Mouse (Mus musculus) lung, embryonic 16.5 days (tissue): ENCODE results near the gene Eif5a. TPM values are rescaled to one million over a fixed set of nuclear protein-coding genes. Genes with fewer than 3 reads are reported as not detected.

ENCODE experiments used
- ATAC-seq: fragments of 200-750 bp; cut with Nextera tagmentation; 2 replicates; pipeline ENCODE4 v1.8.0; 2017; ENCODE audit warnings: low read depth, mild to moderate bottlenecking, moderate library complexity
- H3K27ac ChIP-seq: fragments of 300-500 bp; sonication (generic); 2 replicates; pipeline ENCODE4 v1.5.1; 2014; ENCODE audit warnings: mild to moderate bottlenecking, control low read depth, low read length
- H3K27me3 ChIP-seq: fragments of 300-500 bp; sonication (generic); 2 replicates; pipeline ENCODE4 v1.6.1; 2014; ENCODE audit warnings: low read depth, low read length, mixed read lengths; ENCODE audit not compliant: control insufficient read depth, insufficient read depth
- H3K36me3 ChIP-seq: fragments of 300-500 bp; sonication (generic); 2 replicates; pipeline ENCODE4 v1.6.1; 2014; ENCODE audit warnings: low read length; ENCODE audit not compliant: control insufficient read depth, insufficient read depth
- H3K4me1 ChIP-seq: fragments of 300-500 bp; sonication (generic); replicated peaks from 2 replicates; pipeline ENCODE4 v1.6.1; 2014; ENCODE audit warnings: low read length, mixed read lengths; ENCODE audit not compliant: control insufficient read depth, insufficient read depth
- H3K4me2 ChIP-seq: fragments of 300-500 bp; sonication (generic); 2 replicates; pipeline ENCODE4 v1.6.1; 2014; ENCODE audit warnings: low read depth, low read length, control low read depth
- H3K4me3 ChIP-seq: fragments of 300-500 bp; sonication (generic); 2 replicates; pipeline ENCODE4 v1.5.1; 2014; ENCODE audit warnings: mild to moderate bottlenecking, low read length, control low read depth
- H3K9ac ChIP-seq: fragments of 300-500 bp; sonication (generic); 2 replicates; pipeline ENCODE4 v1.6.1; 2014; ENCODE audit warnings: low read length, control low read depth
- H3K9me3 ChIP-seq: fragments of 300-500 bp; sonication (generic); 2 replicates; pipeline ENCODE4 v1.6.1; 2016; ENCODE audit warnings: low read length; ENCODE audit not compliant: control insufficient read depth
- WGBS: fragments of 180-500 bp; shearing (Covaris S2); extraction: QIAGEN DNeasy Blood & Tissue Kit; methylation state at CpG from one replicate; pipeline ENCODE4 v1.1.7; 2014; 5-methylcytosine and 5-hydroxymethylcytosine counted together
- polyA plus RNA-seq: library from polyadenylated mRNA; unstranded; fragments of >200 nt; fragmentation: Nextera tagmentation; extraction: Ambion mirVana; gene quantifications from 2 replicates; pipeline ENCODE4 v1.2.1, GENCODE M21; 2015

The Eif5a gene
- polyA plus RNA-seq, 1 experiment from 2014 or later = 1,410 TPM

GRCm38 (mm10) chr11:69899870-69900269 is 21.9 kb downstream of the Eif5a start:
- Histone ChIP-seq H3K4me1 (peaks cover 19% of the 10 kb centered on the region), H3K36me3 (peaks cover 8% of the 10 kb centered on the region), H3K27me3 (no peaks in the 10 kb centered on the region), H3K9me3 (no peaks in the 10 kb centered on the region), H3K9ac (peak overlapping the region; percentile 95), H3K27ac (peak overlapping the region; percentile 99), H3K4me2 (peak overlapping the region; percentile 99), H3K4me3 (peak overlapping the region; percentile 81)
- ATAC-seq = no peak
- 19% methylated on average over 4 of the region's 4 CpGs for WGBS

- 0 out of 2 replicates have a peak within 1 kb of the TSS, but pooled peaks have one; percentile 30 for H3K9ac ChIP-seq
- no peaks in the 10 kb centered on the region for H3K27me3 ChIP-seq
- H3K36me3 ChIP-seq = no peaks in the 10 kb centered on the region
- H3K27ac ChIP-seq = no peak within 1 kb of the TSS
- 74% methylated on average over 4 of the region's 4 CpGs for WGBS
- peaks cover 18% of the 10 kb centered on the region for H3K4me1 ChIP-seq
- H3K4me3 ChIP-seq = no peak within 1 kb of the TSS
- H3K4me2 ChIP-seq = no peak within 1 kb of the TSS
- no peak for ATAC-seq
- H3K9me3 ChIP-seq = no peaks in the 10 kb centered on the region
Observed at GRCm38 (mm10) chr11:69895291-69895690, 26.5 kb downstream of the Eif5a start, which contains the start of gene Acap1. Gene Acap1, minus strand, starts transcription at chr11:69895539.

GRCm38 (mm10) chr11:69894671-69895070 is 27.1 kb downstream of the Eif5a start:
- 63% methylated on average over 5 of the region's 5 CpGs for WGBS
- Histone ChIP-seq H3K27me3 (no peaks in the 10 kb centered on the region), H3K36me3 (no peaks in the 10 kb centered on the region), H3K9me3 (no peaks in the 10 kb centered on the region), H3K27ac (no peak overlapping the region), H3K4me1 (peaks cover 14% of the 10 kb centered on the region), H3K4me3 (no peak overlapping the region), H3K4me2 (no peak overlapping the region), H3K9ac (no peak overlapping the region)
- 0 out of 2 replicates have a peak, but pooled peaks have one; percentile 30 for ATAC-seq

- peak; percentile 53; the same call in 1 of the 2 replicates for ATAC-seq
- no peaks in the 10 kb centered on the region for H3K36me3 ChIP-seq
- H3K27me3 ChIP-seq = no peaks in the 10 kb centered on the region
- no peaks in the 10 kb centered on the region for H3K9me3 ChIP-seq
- 34% methylated on average over 4 of the region's 4 CpGs for WGBS
- no peak overlapping the region for H3K4me2 ChIP-seq
- no peak overlapping the region for H3K4me3 ChIP-seq
- H3K27ac ChIP-seq = no peak overlapping the region
- peaks cover 8% of the 10 kb centered on the region for H3K4me1 ChIP-seq
- no peak overlapping the region for H3K9ac ChIP-seq
Observed at GRCm38 (mm10) chr11:69891482-69891881, 30.3 kb downstream of the Eif5a start.

GRCm38 (mm10) chr11:69886907-69887635 is 34.7 kb downstream of the Eif5a start:
- no peaks in the 10 kb centered on the region for H3K36me3 ChIP-seq
- no peak overlapping the region for H3K27ac ChIP-seq
- no peak overlapping the region for H3K4me3 ChIP-seq
- no peak overlapping the region for H3K9ac ChIP-seq
- no peaks in the 10 kb centered on the region for H3K27me3 ChIP-seq
- peak; percentile 18; the same call in 1 of the 2 replicates for ATAC-seq
- WGBS = 53% methylated on average over 8 of the region's 8 CpGs
- H3K4me1 ChIP-seq = peaks cover 11% of the 10 kb centered on the region
- H3K4me2 ChIP-seq = no peak overlapping the region
- H3K9me3 ChIP-seq = no peaks in the 10 kb centered on the region

- H3K4me2 ChIP-seq = peak overlapping the region; percentile 25
- no peak overlapping the region for H3K9ac ChIP-seq
- peaks cover 15% of the 10 kb centered on the region for H3K4me1 ChIP-seq
- no peak for ATAC-seq
- peak overlapping the region; percentile 66 for H3K27ac ChIP-seq
- 64% methylated on average over 8 of the region's 8 CpGs for WGBS
- no peaks in the 10 kb centered on the region for H3K27me3 ChIP-seq
- no peaks in the 10 kb centered on the region for H3K9me3 ChIP-seq
- no peak overlapping the region for H3K4me3 ChIP-seq
- no peaks in the 10 kb centered on the region for H3K36me3 ChIP-seq
Observed at GRCm38 (mm10) chr11:69884663-69885062, 37.1 kb downstream of the Eif5a start.

GRCm38 (mm10) chr11:69884240-69884639 is 37.5 kb downstream of the Eif5a start:
- no peaks in the 10 kb centered on the region for H3K27me3 ChIP-seq
- H3K36me3 ChIP-seq = no peaks in the 10 kb centered on the region
- peak overlapping the region; percentile 25 for H3K4me2 ChIP-seq
- 51% methylated on average over 9 of the region's 9 CpGs for WGBS
- no peak overlapping the region for H3K4me3 ChIP-seq
- H3K27ac ChIP-seq = peak overlapping the region; percentile 66
- no peak overlapping the region for H3K9ac ChIP-seq
- peaks cover 19% of the 10 kb centered on the region for H3K4me1 ChIP-seq
- no peaks in the 10 kb centered on the region for H3K9me3 ChIP-seq
- ATAC-seq = no peak

- H3K36me3 ChIP-seq = no peaks in the 10 kb centered on the region
- H3K4me3 ChIP-seq = no peak overlapping the region
- no peaks in the 10 kb centered on the region for H3K9me3 ChIP-seq
- no peak overlapping the region for H3K4me2 ChIP-seq
- WGBS = 80% methylated on average over 8 of the region's 8 CpGs
- ATAC-seq = no peak
- no peaks in the 10 kb centered on the region for H3K27me3 ChIP-seq
- no peak overlapping the region for H3K9ac ChIP-seq
- peaks cover 25% of the 10 kb centered on the region for H3K4me1 ChIP-seq
- no peak overlapping the region for H3K27ac ChIP-seq
Observed at GRCm38 (mm10) chr11:69883527-69884151, 38.1 kb downstream of the Eif5a start.

GRCm38 (mm10) chr11:69883066-69883465 is 38.7 kb downstream of the Eif5a start:
- Histone ChIP-seq H3K27ac (no peak overlapping the region), H3K36me3 (no peaks in the 10 kb centered on the region), H3K4me1 (peaks cover 28% of the 10 kb centered on the region), H3K9ac (no peak overlapping the region), H3K9me3 (no peaks in the 10 kb centered on the region), H3K27me3 (no peaks in the 10 kb centered on the region), H3K4me2 (no peak overlapping the region), H3K4me3 (no peak overlapping the region)
- 64% methylated on average over 4 of the region's 4 CpGs for WGBS
- no peak for ATAC-seq
